8 mouse cellular contexts compared by ENCODE assay signal in the genomic region with DNA sequence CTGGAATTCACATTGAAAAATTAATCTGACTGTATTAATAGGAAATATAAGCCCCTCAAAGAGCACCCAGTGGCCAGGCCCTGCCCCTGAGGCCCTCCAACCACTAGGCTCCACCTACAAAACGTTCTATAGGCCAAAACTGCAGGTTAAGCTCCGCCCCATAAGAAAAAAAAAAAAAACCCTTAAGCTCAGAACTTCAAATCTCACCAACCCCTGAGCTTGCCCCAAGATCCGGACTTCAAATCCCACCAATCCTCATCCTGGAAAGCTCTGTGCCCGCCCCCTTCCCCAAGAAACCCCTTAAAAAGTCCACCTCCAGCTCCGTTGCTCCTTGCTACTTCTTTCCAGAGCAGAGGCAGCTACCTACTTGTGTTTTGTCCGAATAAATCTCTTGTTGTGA. TPM values are rescaled to one million over a fixed set of nuclear protein-coding genes. Genes with fewer than 3 reads are reported as not detected.
DNase-seq lines count a peak whose midpoint lies in the region.

No protein-coding gene starts in this region.

- peak; percentile 33 for DNase-seq in adrenal gland, postnatal 14 days
- no peak for DNase-seq in adrenal gland, adult 2 months
- DNase-seq in 3T3-L1 (ENCODE audit: low read depth, low spot score): peak; percentile 76
- DNase-seq in embryo, embryonic 9.5 days (ENCODE audit: extremely low spot score): peak; percentile 19
- DNase-seq in kidney, adult 9 months: peak; percentile 35
- peak; percentile 43 to 52 for DNase-seq in lung, postnatal 4 days
- DNase-seq in layer of hippocampus, adult 8-10 months (ENCODE audit: low spot score in 2 of 2): no peak
- no peak for DNase-seq in adrenal gland, postnatal 36 days

RNA-seq across cellular contexts. Expression of gene Zfp39, which starts 0.8 kb away (rescaled TPM):
- 5.2 and 6.0 TPM in 2 replicates for total RNA-seq in adrenal gland, postnatal 14 days (2021)
- 1 to 10 TPM; 3.5 to 5.0 TPM for total RNA-seq in adrenal gland, adult 2 months (2021)
- 0.15 and 0.33 TPM in 2 replicates for polyA plus RNA-seq in adrenal gland, adult 2 months (2012; rRNA removed)
- 10 to 100 TPM in 2 of 4 experiments, 1 to 10 TPM in 2; 9.0 to 10.2 (median 9.8) TPM for total RNA-seq in layer of hippocampus, adult 8-10 months (2022)
- 1 to 10 TPM; 3.1 to 3.2 TPM for total RNA-seq in adrenal gland, postnatal 36 days (2021)

RNA-seq across cellular contexts. Expression of gene Btnl10, which starts 12.9 kb away (rescaled TPM):
- 0.26 and 3.4 TPM in 2 replicates for total RNA-seq in adrenal gland, postnatal 14 days (2021)
- total RNA-seq in adrenal gland, adult 2 months (2021): under 1 TPM in 1 of 2 experiments, not detected in 1; 0.09 TPM
- polyA plus RNA-seq in adrenal gland, adult 2 months (2012; rRNA removed): not detected in 2 replicates
- total RNA-seq in layer of hippocampus, adult 8-10 months (2022): under 1 TPM in 1 of 4 experiments, not detected in 3; 0.14 TPM
- not detected for total RNA-seq in adrenal gland, postnatal 36 days (2021)

RNA-seq across cellular contexts. Expression of gene Rnf187, which starts 33.9 kb away (rescaled TPM):
- 147 and 153 TPM in 2 replicates for total RNA-seq in adrenal gland, postnatal 14 days (2021)
- 100 to 1,000 TPM; 143 to 198 TPM for total RNA-seq in adrenal gland, adult 2 months (2021)
- 545 and 648 TPM in 2 replicates for polyA plus RNA-seq in adrenal gland, adult 2 months (2012; rRNA removed)
- total RNA-seq in layer of hippocampus, adult 8-10 months (2022): 100 to 1,000 TPM; 426 to 450 (median 442) TPM
- total RNA-seq in adrenal gland, postnatal 36 days (2021): 100 to 1,000 TPM; 173 to 181 TPM

RNA-seq across cellular contexts. Expression of gene 2810021J22Rik, which starts 37.8 kb away (rescaled TPM):
- 5.3 and 7.6 TPM in 2 replicates for total RNA-seq in adrenal gland, postnatal 14 days (2021)
- total RNA-seq in adrenal gland, adult 2 months (2021): 1 to 10 TPM; 3.9 to 7.2 TPM
- polyA plus RNA-seq in adrenal gland, adult 2 months (2012; rRNA removed): 1.7 and 1.8 TPM in 2 replicates
- 10 to 100 TPM in 3 of 4 experiments, 1 to 10 TPM in 1; 7.1 to 14.0 (median 12.1) TPM for total RNA-seq in layer of hippocampus, adult 8-10 months (2022)
- 1 to 10 TPM; 4.4 to 6.2 TPM for total RNA-seq in adrenal gland, postnatal 36 days (2021)

RNA-seq across cellular contexts. Expression of gene Hist3h2ba, which starts 43.9 kb away (rescaled TPM):
- 16.4 and 23.5 TPM in 2 replicates for total RNA-seq in adrenal gland, postnatal 14 days (2021)
- total RNA-seq in adrenal gland, adult 2 months (2021): 1 to 10 TPM; 2.5 to 8.2 TPM
- polyA plus RNA-seq in adrenal gland, adult 2 months (2012; rRNA removed): 5.1 and 9.1 TPM in 2 replicates
- 10 to 100 TPM; 71.4 to 92.2 (median 75.7) TPM for total RNA-seq in layer of hippocampus, adult 8-10 months (2022)
- 1 to 10 TPM; 4.5 to 5.8 TPM for total RNA-seq in adrenal gland, postnatal 36 days (2021)

Comparison
In these comparisons a context has a peak if more than half of its experiments do, and no peak if none do; other contexts are left out.
1. DNase-seq: peak in adrenal gland, postnatal 14 days (single experiment), 3T3-L1 (single experiment), embryo, embryonic 9.5 days (single experiment), kidney, adult 9 months (single experiment) and lung, postnatal 4 days (2 of 2); none in adrenal gland, adult 2 months (single experiment), layer of hippocampus, adult 8-10 months (0 of 2) and adrenal gland, postnatal 36 days (0 of 2).